ENCODE assay signal across 24 mouse cellular contexts in genomic region chr14:47279058-47279457, GRCm38 (mm10). TPM values are rescaled to one million over a fixed set of nuclear protein-coding genes. Genes with fewer than 3 reads are reported as not detected.
A peak's percentile ranks its signal among the peaks of the same experiment; 100 is the strongest.
DNase-seq lines count a peak whose midpoint lies in the region; ATAC-seq and TF ChIP-seq lines count a peak whose summit lies in the region.
"Had no signal": no experiment of that assay in that cellular context is flagged by ENCODE, and none has a peak within 500 bp of the region (broad histone marks: within the 10 kb centered on the region; RNA-seq: fewer than 3 reads in every experiment).

No protein-coding gene starts in this region.

- H3K4me2 ChIP-seq in intestine, postnatal 0 days (replicated peaks; ENCODE audit: low read depth), result no peak overlapping the region
- no peak overlapping the region for H3K4me2 ChIP-seq in intestine, embryonic 15.5 days (replicated peaks)
- H3K4me2 ChIP-seq in liver, postnatal 0 days (ENCODE audit: low read depth, low read length), result no peak overlapping the region
- H3K4me2 ChIP-seq in liver, embryonic 11.5 days, result no peak overlapping the region
- no peak overlapping the region for H3K4me2 ChIP-seq in hindbrain, embryonic 16.5 days (ENCODE audit: low read length)

- H3K9ac ChIP-seq in intestine, postnatal 0 days (ENCODE audit: low read depth, low read length), result no peak overlapping the region
- H3K9ac ChIP-seq in intestine, embryonic 15.5 days, result no peak overlapping the region
- H3K9ac ChIP-seq in liver, postnatal 0 days (replicated peaks), result no peak overlapping the region
- H3K9ac ChIP-seq in liver, embryonic 11.5 days (ENCODE audit: low read depth, low read length), result no peak overlapping the region
- H3K9ac ChIP-seq in hindbrain, embryonic 16.5 days (ENCODE audit: low read depth, low read length), result no peak overlapping the region
- H3K9ac ChIP-seq: midbrain, embryonic 15.5 days had no signal

- peak; percentile 47 for TF ChIP-seq CTCF in intestine, postnatal 0 days (IDR thresholded peaks at IDR 0.05; ENCODE audit: low read depth)
- TF ChIP-seq CTCF in liver, postnatal 0 days (IDR thresholded peaks at IDR 0.05; ENCODE audit: low read depth), result peak; percentile 55

- DNase-seq in CD4-positive, CD25-positive, alpha-beta regulatory T cell, adult 2 months (ENCODE audit: low read depth, low spot score), result peak; percentile 31
- DNase-seq in liver, postnatal 0 days, result no peak
- DNase-seq in liver, embryonic 11.5 days (ENCODE audit: low spot score), result no peak
- peak; percentile 32 for DNase-seq in induced T-regulatory cell, adult 2 months (ENCODE audit: low read depth)
- DNase-seq: adrenal gland, postnatal 10 days; cerebellum, adult 11 months; cerebellum, postnatal 25 days; embryo, embryonic 11 days; gastrocnemius, postnatal 10 days; kidney, postnatal 10 days; lung, postnatal 10 days; right cerebral cortex, postnatal 25 days had no signal

- H3K4me1 ChIP-seq in intestine, postnatal 0 days (replicated peaks; ENCODE audit: control insufficient read depth, insufficient read depth, low read length), result no peaks in the 10 kb centered on the region
- H3K4me1 ChIP-seq in intestine, embryonic 15.5 days (replicated peaks), result 0 out of 2 replicates have a peak, but pooled peaks cover 4% of the 10 kb centered on the region
- peaks cover 10% of the 10 kb centered on the region for H3K4me1 ChIP-seq in liver, postnatal 0 days (ENCODE audit: insufficient read depth)
- peaks cover 13% of the 10 kb centered on the region for H3K4me1 ChIP-seq in liver, embryonic 11.5 days (replicated peaks; ENCODE audit: control insufficient read depth, insufficient read depth, low read length)
- H3K4me1 ChIP-seq in hindbrain, embryonic 16.5 days (ENCODE audit: control insufficient read depth, insufficient read depth, low read depth, low read length), result peaks cover 17% of the 10 kb centered on the region

- ATAC-seq in CD4-positive, CD25-positive, alpha-beta regulatory T cell, adult 4 months, result no peak
- ATAC-seq in intestine, postnatal 0 days, result no peak
- ATAC-seq in intestine, embryonic 15.5 days, result no peak
- no peak for ATAC-seq in liver, postnatal 0 days
- ATAC-seq in liver, embryonic 11.5 days (replicated peaks; ENCODE audit: low FRiP score), result no peak
- no peak for ATAC-seq in hindbrain, embryonic 16.5 days
- ATAC-seq: activated CD4-positive, CD25-positive, alpha-beta regulatory T cell, adult 4 months; intestine, embryonic 16.5 days; midbrain, embryonic 15.5 days had no signal

- TF ChIP-seq EP300 in liver, postnatal 0 days (IDR thresholded peaks at IDR 0.05; ENCODE audit: low read depth), result no peak

- WGBS in intestine, postnatal 0 days, result 73% methylated on average over 2 of the region's 2 CpGs
- 78% methylated on average over 2 of the region's 2 CpGs for whole genome bisulfite sequencing in intestine, embryonic 15.5 days
- 81% methylated on average over 2 of the region's 2 CpGs for WGBS in liver, postnatal 0 days (ENCODE audit: insufficient replicate concordance)
- WGBS in liver, embryonic 11.5 days, result 72% methylated on average over 2 of the region's 2 CpGs
- 86% methylated on average over 2 of the region's 2 CpGs for WGBS in hindbrain, embryonic 16.5 days

- H3K36me3 ChIP-seq in intestine, postnatal 0 days (ENCODE audit: control insufficient read depth, insufficient read depth), result no peaks in the 10 kb centered on the region
- H3K36me3 ChIP-seq in intestine, embryonic 15.5 days, result no peaks in the 10 kb centered on the region
- peaks cover 14% of the 10 kb centered on the region for H3K36me3 ChIP-seq in liver, postnatal 0 days (replicated peaks; ENCODE audit: insufficient read depth, low read length)
- H3K36me3 ChIP-seq in liver, embryonic 11.5 days (ENCODE audit: control insufficient read depth, insufficient read depth, low read length), result peaks cover 2% of the 10 kb centered on the region; the same call in 1 of the 2 replicates
- no peaks in the 10 kb centered on the region for H3K36me3 ChIP-seq in hindbrain, embryonic 16.5 days (ENCODE audit: control insufficient read depth, insufficient read depth, low read length)
- H3K36me3 ChIP-seq: midbrain, embryonic 15.5 days had no signal

- no peak overlapping the region for H3K27ac ChIP-seq in intestine, postnatal 0 days (ENCODE audit: low read depth, low read length)
- no peak overlapping the region for H3K27ac ChIP-seq in intestine, embryonic 15.5 days
- no peak overlapping the region for H3K27ac ChIP-seq in liver, postnatal 0 days (ENCODE audit: low read depth)
- no peak overlapping the region for H3K27ac ChIP-seq in liver, embryonic 11.5 days (ENCODE audit: low read depth, low read length)
- no peak overlapping the region for H3K27ac ChIP-seq in hindbrain, embryonic 16.5 days (ENCODE audit: low read depth, low read length)
- H3K27ac ChIP-seq: forebrain, embryonic 10.5 days; limb, embryonic 10.5 days; liver, embryonic 15.5 days; midbrain, embryonic 15.5 days had no signal

- no peak overlapping the region for H3K4me3 ChIP-seq in intestine, postnatal 0 days (ENCODE audit: low read depth, low read length)
- H3K4me3 ChIP-seq in intestine, embryonic 15.5 days (replicated peaks), result no peak overlapping the region
- no peak overlapping the region for H3K4me3 ChIP-seq in liver, postnatal 0 days (ENCODE audit: low read depth, low read length)
- H3K4me3 ChIP-seq in liver, embryonic 11.5 days (ENCODE audit: low read depth, low read length), result no peak overlapping the region
- H3K4me3 ChIP-seq in hindbrain, embryonic 16.5 days (ENCODE audit: low read length), result no peak overlapping the region
- H3K4me3 ChIP-seq: limb, embryonic 10.5 days; midbrain, embryonic 15.5 days had no signal

- H3K27me3 ChIP-seq in intestine, postnatal 0 days (replicated peaks; ENCODE audit: control insufficient read depth, insufficient read depth, low read length), result no peaks in the 10 kb centered on the region
- no peaks in the 10 kb centered on the region for H3K27me3 ChIP-seq in intestine, embryonic 15.5 days (replicated peaks)
- no peaks in the 10 kb centered on the region for H3K27me3 ChIP-seq in liver, postnatal 0 days (ENCODE audit: insufficient read depth, low read length)
- no peaks in the 10 kb centered on the region for H3K27me3 ChIP-seq in liver, embryonic 11.5 days (replicated peaks; ENCODE audit: control insufficient read depth, insufficient read depth, low read length)
- no peaks in the 10 kb centered on the region for H3K27me3 ChIP-seq in hindbrain, embryonic 16.5 days (replicated peaks; ENCODE audit: control insufficient read depth, insufficient read depth, low read length)
- H3K27me3 ChIP-seq: CH12.LX; liver, embryonic 15.5 days; megakaryocyte, embryonic 14.5 days; midbrain, embryonic 15.5 days had no signal

- H3K9me3 ChIP-seq in intestine, postnatal 0 days (ENCODE audit: control insufficient read depth), result no peaks in the 10 kb centered on the region
- H3K9me3 ChIP-seq in intestine, embryonic 15.5 days, result no peaks in the 10 kb centered on the region
- H3K9me3 ChIP-seq in liver, postnatal 0 days (ENCODE audit: low read length), result no peaks in the 10 kb centered on the region
- no peaks in the 10 kb centered on the region for H3K9me3 ChIP-seq in liver, embryonic 11.5 days (ENCODE audit: control insufficient read depth, low read length)
- H3K9me3 ChIP-seq in hindbrain, embryonic 16.5 days (ENCODE audit: control insufficient read depth, low read length), result no peaks in the 10 kb centered on the region
- H3K9me3 ChIP-seq: forebrain, embryonic 10.5 days; limb, embryonic 10.5 days; liver, embryonic 15.5 days; megakaryocyte, embryonic 14.5 days; midbrain, embryonic 15.5 days had no signal

RNA-seq across cellular contexts. Expression of gene Socs4, which starts 2.3 kb away (rescaled TPM):
- polyA plus RNA-seq in CD4-positive, CD25-positive, alpha-beta regulatory T cell, adult 4 months (2017; shearing (Covaris generic)), result 1 to 10 TPM; 4.0 to 6.0 TPM
- 4.3 and 5.3 TPM in 2 replicates for polyA plus RNA-seq in intestine, postnatal 0 days (2015; fragmentation: Nextera tagmentation; extraction: Ambion mirVana)
- polyA plus RNA-seq in intestine, embryonic 15.5 days (2015; fragmentation: Nextera tagmentation; extraction: Ambion mirVana), result 4.2 and 4.8 TPM in 2 replicates
- polyA plus RNA-seq in liver, postnatal 0 days (2015; fragmentation: Nextera tagmentation; extraction: Ambion mirVana), result 1.7 and 1.9 TPM in 2 replicates
- 4.6 and 4.8 TPM in 2 replicates for polyA plus RNA-seq in liver, embryonic 11.5 days (2014; fragmentation: Nextera tagmentation; extraction: Ambion mirVana)
- 1.7 and 2.6 TPM in 2 replicates for polyA plus RNA-seq in hindbrain, embryonic 16.5 days (2015; fragmentation: Nextera tagmentation; extraction: Ambion mirVana)

RNA-seq across cellular contexts. Expression of gene Wdhd1, which starts 2.4 kb away (rescaled TPM):
- 10 to 100 TPM; 12.2 to 20.7 TPM for polyA plus RNA-seq in CD4-positive, CD25-positive, alpha-beta regulatory T cell, adult 4 months (2017; shearing (Covaris generic))
- 4.5 and 4.6 TPM in 2 replicates for polyA plus RNA-seq in intestine, postnatal 0 days (2015; fragmentation: Nextera tagmentation; extraction: Ambion mirVana)
- 25.1 and 28.4 TPM in 2 replicates for polyA plus RNA-seq in intestine, embryonic 15.5 days (2015; fragmentation: Nextera tagmentation; extraction: Ambion mirVana)
- 10.1 and 13.7 TPM in 2 replicates for polyA plus RNA-seq in liver, postnatal 0 days (2015; fragmentation: Nextera tagmentation; extraction: Ambion mirVana)
- 65.7 and 68.8 TPM in 2 replicates for polyA plus RNA-seq in liver, embryonic 11.5 days (2014; fragmentation: Nextera tagmentation; extraction: Ambion mirVana)
- polyA plus RNA-seq in hindbrain, embryonic 16.5 days (2015; fragmentation: Nextera tagmentation; extraction: Ambion mirVana), result 12.8 and 15.3 TPM in 2 replicates

RNA-seq across cellular contexts. Expression of gene Mapk1ip1l, which starts 19.0 kb away (rescaled TPM):
- 10 to 100 TPM; 49.1 to 53.7 TPM for polyA plus RNA-seq in CD4-positive, CD25-positive, alpha-beta regulatory T cell, adult 4 months (2017; shearing (Covaris generic))
- 30.8 and 31.2 TPM in 2 replicates for polyA plus RNA-seq in intestine, postnatal 0 days (2015; fragmentation: Nextera tagmentation; extraction: Ambion mirVana)
- 61.5 and 63.4 TPM in 2 replicates for polyA plus RNA-seq in intestine, embryonic 15.5 days (2015; fragmentation: Nextera tagmentation; extraction: Ambion mirVana)
- 15.1 and 16.6 TPM in 2 replicates for polyA plus RNA-seq in liver, postnatal 0 days (2015; fragmentation: Nextera tagmentation; extraction: Ambion mirVana)
- 84.7 and 88.8 TPM in 2 replicates for polyA plus RNA-seq in liver, embryonic 11.5 days (2014; fragmentation: Nextera tagmentation; extraction: Ambion mirVana)
- 38.8 and 49.0 TPM in 2 replicates for polyA plus RNA-seq in hindbrain, embryonic 16.5 days (2015; fragmentation: Nextera tagmentation; extraction: Ambion mirVana)

Comparison
In these comparisons a context has a peak if more than half of its experiments do, and no peak if none do; other contexts are left out.
1. DNase-seq: peak in CD4-positive, CD25-positive, alpha-beta regulatory T cell, adult 2 months (single experiment) and induced T-regulatory cell, adult 2 months (single experiment); none in liver, postnatal 0 days (single experiment) and liver, embryonic 11.5 days (single experiment).